Mouse (Mus musculus) urinary bladder, postnatal 0 days (tissue): ENCODE data around the gene Vmn1r33. TPM values are rescaled to one million over a fixed set of nuclear protein-coding genes. Genes with fewer than 3 reads are reported as not detected.

Experiments used
- polyA plus RNA-seq: library from polyadenylated mRNA; unstranded; fragments of >200 nt; fragmentation: Nextera tagmentation; extraction: Ambion mirVana; gene quantifications from 2 replicates; pipeline ENCODE4 v1.2.1, GENCODE M21; 2015

Gene Vmn1r33
- not detected in 2 replicates for polyA plus RNA-seq

DNA sequence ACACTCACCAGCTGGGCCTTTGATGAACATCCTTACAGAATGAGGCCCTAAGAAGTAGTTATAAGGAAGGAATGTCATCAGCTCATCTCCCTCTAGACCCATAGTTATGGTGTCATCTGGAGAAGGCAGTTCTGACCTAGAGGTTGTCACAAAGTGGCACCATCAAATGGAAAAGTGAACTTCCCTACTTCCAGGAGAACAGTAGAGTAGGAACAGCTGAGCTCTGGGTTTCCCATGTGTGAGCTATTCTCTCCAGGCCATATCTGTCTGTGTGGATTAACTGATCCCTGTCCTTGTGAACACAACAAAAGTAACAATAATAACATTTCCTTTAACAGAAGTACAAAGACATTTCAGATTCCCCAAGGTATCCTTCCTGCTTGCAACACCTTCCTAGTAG is at the start of gene Vmn1r33:
Gene Vmn1r33 (minus strand): TSS at position 101 of the 400 bp plus-strand sequence.

DNA sequence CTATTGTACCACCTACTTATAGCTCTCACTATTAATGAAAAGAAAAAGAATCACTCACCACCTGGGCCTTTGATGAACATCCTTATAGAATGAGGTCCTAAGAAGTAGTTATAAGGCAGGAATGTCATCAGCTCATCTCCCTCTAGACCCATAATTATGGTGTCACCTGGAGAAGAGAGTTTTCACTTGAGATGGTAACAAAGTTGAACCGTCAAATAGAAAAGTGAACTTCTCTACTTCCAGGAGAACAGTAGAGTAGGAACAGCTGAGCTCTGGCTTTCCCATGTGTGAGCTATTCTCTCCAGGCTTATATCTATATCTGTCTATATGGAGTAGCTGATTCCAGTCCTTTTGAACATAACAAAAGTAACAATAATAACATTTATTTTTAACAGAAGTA is 25.7 kb upstream of the Vmn1r33 start, which contains the start of gene Vmn1r34:
Gene Vmn1r34 (minus strand): TSS at position 101 of the 400 bp plus-strand sequence.

Other genes with a start within 250 kb of the Vmn1r33 start
- 26.3 and 39.0 TPM in 2 replicates for gene Mad2l1, start 82.9 kb downstream of the Vmn1r33 start, polyA plus RNA-seq
- 0.05 TPM in 1 of 2 replicates, not detected in the other for gene Vmn1r32, start 58.2 kb downstream of the Vmn1r33 start, polyA plus RNA-seq
- gene Vmn1r34, start 25.6 kb upstream of the Vmn1r33 start, polyA plus RNA-seq = not detected in 2 replicates
- not detected in 2 replicates for gene Vmn1r35, start 67.6 kb upstream of the Vmn1r33 start, polyA plus RNA-seq
- not detected in 2 replicates for gene Vmn1r36, start 100.9 kb upstream of the Vmn1r33 start, polyA plus RNA-seq
- not detected in 2 replicates for gene Vmn1r37, start 111.1 kb upstream of the Vmn1r33 start, polyA plus RNA-seq
- gene Vmn1r38, start 164.3 kb upstream of the Vmn1r33 start, polyA plus RNA-seq = not detected in 2 replicates
- gene Vmn1r39, start 192.3 kb upstream of the Vmn1r33 start, polyA plus RNA-seq = not detected in 2 replicates